Mouse (Mus musculus) embryonic fibroblast, embryonic 13.5 days (primary cell): Measurements from ENCODE around the gene Hist1h2ao.

Source experiments
- CTCF ChIP-seq: IDR thresholded peaks from 2 replicates; pipeline ENCODE4 v1.5.1; 2011; ENCODE audit warnings: mild to moderate bottlenecking, control low read depth, low read length, moderate library complexity, borderline replicate concordance; ENCODE audit not compliant: insufficient read depth
- POLR2A ChIP-seq: IDR thresholded peaks from 2 replicates; pipeline ENCODE4 v1.6.1; 2011; ENCODE audit warnings: low read depth, mild to moderate bottlenecking, control low read depth, low read length, moderate library complexity

DNA sequence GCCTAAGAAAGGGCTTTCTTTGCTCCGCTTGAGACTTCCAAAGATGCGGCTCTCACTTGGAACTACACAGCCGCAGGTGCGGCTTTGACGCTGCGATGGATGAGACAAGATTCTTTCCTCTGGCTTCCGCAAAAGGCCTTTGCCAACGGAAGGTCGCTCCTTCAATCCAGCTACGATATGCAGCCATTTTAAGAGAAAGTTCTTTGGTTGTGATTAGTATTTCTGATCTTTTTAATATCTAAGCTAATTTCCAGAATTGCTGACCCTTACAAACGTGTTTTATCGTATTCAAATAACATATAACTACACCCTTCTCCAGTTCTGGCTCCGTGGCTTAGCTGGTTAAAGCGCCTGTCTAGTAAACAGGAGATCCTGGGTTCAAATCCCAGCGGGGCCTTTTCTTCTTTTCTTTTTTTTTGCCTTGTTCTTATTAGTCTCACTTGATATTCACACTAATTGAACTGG is 45.5 kb downstream of the Hist1h2ao start:
- TF ChIP-seq CTCF (no peak), POLR2A (no peak)
